Mouse (Mus musculus) CH12.LX (cell line): ENCODE measurements around the gene Ankib1. TPM values are rescaled to one million over a fixed set of nuclear protein-coding genes. Genes with fewer than 3 reads are reported as not detected.

Experiments
- DNase-seq: peaks from one replicate; pipeline ENCODE4 v3.0.0-alpha.2; 2013; ENCODE audit errors: extremely low read depth
- H3K27ac ChIP-seq: 2 replicates; pipeline ENCODE4 v1.5.1; 2012; ENCODE audit warnings: low read depth, mild to moderate bottlenecking, control low read depth, moderate library complexity; ENCODE audit not compliant: insufficient read depth
- H3K27me3 ChIP-seq: replicated peaks from 2 replicates; pipeline ENCODE3; 2012; ENCODE audit warnings: inconsistent platforms
- H3K36me3 ChIP-seq, 2 experiments: replicated peaks in 1 of 2; 2 replicates each; pipeline versions ENCODE3 to v1.6.1; 2012; ENCODE audit warnings: inconsistent platforms in 1 of 2, low read length in 1 of 2, mild to moderate bottlenecking in 1 of 2, mixed read lengths in 1 of 2, moderate library complexity in 1 of 2; ENCODE audit not compliant: control insufficient read depth in 1 of 2, insufficient read depth in 1 of 2
- H3K4me1 ChIP-seq, 2 experiments: 2 replicates each; pipeline ENCODE4 v1.6.1; 2012; ENCODE audit warnings: inconsistent platforms in 1 of 2, moderate library complexity in 1 of 2; ENCODE audit not compliant: insufficient read depth in 2 of 2, control insufficient read depth in 1 of 2
- H3K4me2 ChIP-seq: 2 replicates; pipeline ENCODE4 v1.6.1; 2012; ENCODE audit warnings: low read depth, mild to moderate bottlenecking, control low read depth; ENCODE audit not compliant: poor library complexity, insufficient read depth, severe bottlenecking
- H3K4me3 ChIP-seq, 3 experiments: fragments of 150-350 bp in 1 of 3; sonication (generic) in 1 of 3; replicated peaks in 1 of 3; 2 replicates each; pipeline versions ENCODE3 to v1.5.1; 2011 to 2012; ENCODE audit warnings: low read depth in 2 of 3, low read length in 2 of 3, mild to moderate bottlenecking in 2 of 3, moderate library complexity in 2 of 3, control low read depth in 1 of 3, improper control_type of control experiment in 1 of 3, inconsistent platforms in 1 of 3, mixed read lengths in 1 of 3; ENCODE audit not compliant: poor library complexity in 1 of 3
- H3K79me2 ChIP-seq: replicated peaks from 2 replicates; pipeline ENCODE4 v1.6.1; 2012; ENCODE audit warnings: mild to moderate bottlenecking, moderate library complexity; ENCODE audit not compliant: control insufficient read depth, poor library complexity, insufficient read depth, severe bottlenecking; ENCODE audit errors: extremely low read depth
- H3K9ac ChIP-seq: 2 replicates; pipeline ENCODE4 v1.6.1; 2012; ENCODE audit warnings: low read depth, mild to moderate bottlenecking, control low read depth, moderate library complexity; ENCODE audit not compliant: insufficient read depth
- H3K9me3 ChIP-seq: replicated peaks from 2 replicates; pipeline ENCODE3; 2012; ENCODE audit warnings: low read length, inconsistent platforms, mixed read lengths
- BHLHE40 ChIP-seq: IDR thresholded peaks from 2 replicates; pipeline ENCODE4 v1.6.1; 2011; ENCODE audit warnings: mild to moderate bottlenecking, low read depth, low read length, improper control_type of control experiment
- CHD1 ChIP-seq: IDR thresholded peaks from 2 replicates; pipeline ENCODE4 v1.6.1; 2012; ENCODE audit warnings: low read depth, low read length, improper control_type of control experiment, inconsistent platforms
- CHD2 ChIP-seq: IDR thresholded peaks from 2 replicates; pipeline ENCODE4 v1.6.1; 2011; ENCODE audit warnings: low read length, improper control_type of control experiment
- E2F4 ChIP-seq: IDR thresholded peaks from 2 replicates; pipeline ENCODE4 v1.6.1; 2011; ENCODE audit warnings: low read depth, low read length, improper control_type of control experiment; ENCODE audit not compliant: insufficient replicate concordance
- ELF1 ChIP-seq: IDR thresholded peaks from 2 replicates; pipeline ENCODE4 v1.6.1; 2014; ENCODE audit warnings: low read depth, mild to moderate bottlenecking, inconsistent platforms, low read length, improper control_type of control experiment
- EP300 ChIP-seq: IDR thresholded peaks from 2 replicates; pipeline ENCODE4 v1.6.1; 2011; ENCODE audit warnings: low read length, improper control_type of control experiment
- ETS1 ChIP-seq: conservative IDR thresholded peaks from 2 replicates; pipeline ENCODE4 v1.6.1; 2012; ENCODE audit warnings: low read depth, mild to moderate bottlenecking, inconsistent platforms, low read length, improper control_type of control experiment, moderate library complexity
- GABPA ChIP-seq: IDR thresholded peaks from 2 replicates; pipeline ENCODE4 v1.6.1; 2012; ENCODE audit warnings: low read depth, low read length, improper control_type of control experiment, inconsistent platforms; ENCODE audit not compliant: insufficient replicate concordance
- HCFC1 ChIP-seq: IDR thresholded peaks from 2 replicates; pipeline ENCODE4 v1.6.1; 2012; ENCODE audit warnings: low read depth, mild to moderate bottlenecking, inconsistent platforms, low read length, improper control_type of control experiment
- IRF4 ChIP-seq: IDR thresholded peaks from 2 replicates; pipeline ENCODE4 v1.6.1; 2014; ENCODE audit warnings: low read depth, mild to moderate bottlenecking, inconsistent platforms, low read length, improper control_type of control experiment
- JUND ChIP-seq: conservative IDR thresholded peaks from 2 replicates; pipeline ENCODE4 v1.6.1; 2011; ENCODE audit warnings: low read depth, low read length, improper control_type of control experiment
- KAT2A ChIP-seq: IDR thresholded peaks from 2 replicates; pipeline ENCODE4 v1.6.1; 2012; ENCODE audit warnings: low read length, improper control_type of control experiment, inconsistent platforms; ENCODE audit not compliant: insufficient replicate concordance
- MAFK ChIP-seq: IDR thresholded peaks from 2 replicates; pipeline ENCODE4 v1.6.1; 2011; ENCODE audit warnings: low read length, improper control_type of control experiment; ENCODE audit not compliant: insufficient replicate concordance
- MAX ChIP-seq: IDR thresholded peaks from 2 replicates; pipeline ENCODE4 v1.6.1; 2011; ENCODE audit warnings: low read length, improper control_type of control experiment
- MAZ ChIP-seq: IDR thresholded peaks from 2 replicates; pipeline ENCODE4 v1.6.1; 2012; ENCODE audit warnings: low read depth, mild to moderate bottlenecking, inconsistent platforms, low read length, improper control_type of control experiment, moderate library complexity
- MEF2A ChIP-seq: IDR thresholded peaks from 2 replicates; pipeline ENCODE4 v1.6.1; 2014; ENCODE audit warnings: low read depth, mild to moderate bottlenecking, inconsistent platforms, low read length, improper control_type of control experiment, borderline replicate concordance
- MXI1 ChIP-seq: IDR thresholded peaks from 2 replicates; pipeline ENCODE4 v1.6.1; 2011; ENCODE audit warnings: mild to moderate bottlenecking, low read depth, low read length, improper control_type of control experiment
- MYC ChIP-seq: IDR thresholded peaks from 2 replicates; pipeline ENCODE4 v1.6.1; 2011; ENCODE audit warnings: low read depth, mild to moderate bottlenecking, improper control_type of control experiment, low read length
- NELFE ChIP-seq: IDR thresholded peaks from 2 replicates; pipeline ENCODE4 v1.6.1; 2011; ENCODE audit warnings: low read depth, low read length, improper control_type of control experiment
- NRF1 ChIP-seq: IDR thresholded peaks from 2 replicates; pipeline ENCODE4 v1.6.1; 2014; ENCODE audit warnings: low read depth, mild to moderate bottlenecking, inconsistent platforms, low read length, improper control_type of control experiment, moderate library complexity
- PAX5 ChIP-seq: IDR thresholded peaks from 2 replicates; pipeline ENCODE4 v1.6.1; 2012; ENCODE audit warnings: low read length, inconsistent platforms, mixed read lengths
- POLR2A ChIP-seq: IDR thresholded peaks from 2 replicates; pipeline ENCODE4 v1.6.1; 2011; ENCODE audit warnings: low read depth, mild to moderate bottlenecking, improper control_type of control experiment, low read length
- POLR2AphosphoS2 ChIP-seq: IDR thresholded peaks from 2 replicates; pipeline ENCODE4 v1.6.1; 2011; ENCODE audit warnings: low read depth, low read length, improper control_type of control experiment
- RAD21 ChIP-seq: IDR thresholded peaks from 2 replicates; pipeline ENCODE4 v1.6.1; 2011; ENCODE audit warnings: low read depth, mild to moderate bottlenecking, low read length, improper control_type of control experiment, moderate library complexity
- RCOR1 ChIP-seq: conservative IDR thresholded peaks from 2 replicates; pipeline ENCODE4 v1.6.1; 2012; ENCODE audit warnings: low read depth, mild to moderate bottlenecking, inconsistent platforms, low read length, improper control_type of control experiment
- SIN3A ChIP-seq: IDR thresholded peaks from 2 replicates; pipeline ENCODE4 v1.6.1; 2012; ENCODE audit warnings: low read length, improper control_type of control experiment, inconsistent platforms
- SMC3 ChIP-seq: IDR thresholded peaks from 2 replicates; pipeline ENCODE4 v1.6.1; 2011; ENCODE audit warnings: low read depth, low read length, improper control_type of control experiment
- TBP ChIP-seq: conservative IDR thresholded peaks from 2 replicates; pipeline ENCODE4 v1.6.1; 2011; ENCODE audit warnings: low read depth, low read length, improper control_type of control experiment
- TCF12 ChIP-seq: IDR thresholded peaks from 2 replicates; pipeline ENCODE4 v1.6.1; 2014; ENCODE audit warnings: low read depth, mild to moderate bottlenecking, inconsistent platforms, low read length, improper control_type of control experiment
- UBTF ChIP-seq: IDR thresholded peaks from 2 replicates; pipeline ENCODE4 v1.6.1; 2012; ENCODE audit warnings: low read depth, mild to moderate bottlenecking, inconsistent platforms, low read length, improper control_type of control experiment, moderate library complexity
- USF1 ChIP-seq: IDR thresholded peaks from 2 replicates; pipeline ENCODE4 v1.6.1; 2014; ENCODE audit warnings: low read depth, mild to moderate bottlenecking, inconsistent platforms, low read length, improper control_type of control experiment
- USF2 ChIP-seq: conservative IDR thresholded peaks from 2 replicates; pipeline ENCODE4 v1.6.1; 2011; ENCODE audit warnings: low read depth, low read length, improper control_type of control experiment
- ZC3H11A ChIP-seq: IDR thresholded peaks from 2 replicates; pipeline ENCODE4 v1.6.1; 2012; ENCODE audit warnings: low read depth, mild to moderate bottlenecking, inconsistent platforms, low read length, improper control_type of control experiment
- ZKSCAN1 ChIP-seq: IDR thresholded peaks from 2 replicates; pipeline ENCODE4 v1.6.1; 2012; ENCODE audit warnings: low read depth, inconsistent platforms, low read length, improper control_type of control experiment, borderline replicate concordance
- ZMIZ1 ChIP-seq: IDR thresholded peaks from 2 replicates; pipeline ENCODE4 v1.6.1; 2012; ENCODE audit warnings: low read depth, mild to moderate bottlenecking, inconsistent platforms, low read length, improper control_type of control experiment
- ZNF384 ChIP-seq: IDR thresholded peaks from 2 replicates; pipeline ENCODE4 v1.6.1; 2012; ENCODE audit warnings: low read depth, low read length, improper control_type of control experiment, inconsistent platforms
- dilution Hi-C: fragments of 300-500 bp; cut with MboI; formaldehyde crosslinking; loops from 2 replicates; pipeline ENCODE4 v1.14.3; 2020; ENCODE audit warnings: low sequenced_read_pairs; ENCODE audit not compliant: extremely low pct_unique_long_range_greater_than_20kb, extremely low pct_ligation_motif_present
- in situ Hi-C: fragments of 300-500 bp; cut with MboI; formaldehyde crosslinking; loops from 3 replicates; pipeline ENCODE4 v1.14.3; 2019; ENCODE audit warnings: low sequenced_read_pairs, low pct_ligation_motif_present, low pct_unique_long_range_greater_than_20kb, mixed read lengths
- polyA plus RNA-seq: library from polyadenylated mRNA; unstranded; fragments of >175 nt; gene quantifications from 2 replicates; pipeline ENCODE4 v1.2.1, GENCODE M21; 2012; ENCODE audit warnings: low read depth; ENCODE audit not compliant: insufficient read length
- total RNA-seq, 2 experiments: library from RNA; depleted of rRNA; stranded (reverse); fragments of 300-350 nt in 1 of 2; fragments of >200 nt in 1 of 2; gene quantifications; 2 replicates each; pipeline ENCODE4 v1.2.3; 2012 to 2014

Ankib1 gene
- total RNA-seq (2012; rRNA removed), result 13.7 and 16.2 TPM in 2 replicates
- 19.3 and 21.2 TPM in 2 replicates for total RNA-seq (2014; rRNA removed)
- 15.8 and 16.6 TPM in 2 replicates for polyA plus RNA-seq

- Histone ChIP-seq H3K27me3 (no peaks in the 10 kb centered on the region), H3K4me1 (peaks cover 2 to 41% of the 10 kb centered on the region in 2 experiments; a peak in 3 of 4 replicates), H3K9ac (peak within 1 kb of the TSS; percentile 42), H3K4me2 (peak within 1 kb of the TSS; percentile 100), H3K4me3 (peak within 1 kb of the TSS; percentile 73 to 94 (median 85)), H3K27ac (peak within 1 kb of the TSS; percentile 41), H3K79me2 (peaks cover 43% of the 10 kb centered on the region), H3K9me3 (no peaks in the 10 kb centered on the region), H3K36me3 (peaks cover 0 to 4% of the 10 kb centered on the region in 2 experiments)
- peak; percentile 76 for DNase-seq
- dilution Hi-C loops (no loop called here), in situ Hi-C loops (loop anchor here (10.0 kb wide), 1 partner anchor 158 kb away; no protein-coding TSS in a partner anchor)
- TF ChIP-seq CHD1 (no peak; the same call in 1 of the 2 replicates), MEF2A (peak; percentile 17; the same call in 1 of the 2 replicates), ETS1 (no peak), ZKSCAN1 (no peak), MYC (peak; percentile 55), JUND (no peak), MXI1 (peak; percentile 75; the same call in 1 of the 2 replicates), TCF12 (peak; percentile 73), SMC3 (no peak), NELFE (peak; percentile 76; the same call in 1 of the 2 replicates), MAFK (no peak), HCFC1 (peak; percentile 89), GABPA (no peak; the same call in 1 of the 2 replicates), ZNF384 (no peak), E2F4 (no peak), POLR2A (peak; percentile 87; the same call in 1 of the 2 replicates), POLR2AphosphoS2 (0 out of 2 replicates have a peak, but pooled peaks have one; percentile 46), IRF4 (peak; percentile 20; the same call in 1 of the 2 replicates), ZMIZ1 (no peak; the same call in none of the 2 replicates), BHLHE40 (peak; percentile 70), USF2 (no peak), KAT2A (peak; percentile 88; the same call in 1 of the 2 replicates), CHD2 (peak; percentile 94), EP300 (no peak), TBP (0 out of 2 replicates have a peak, but pooled peaks have one; percentile 25), NRF1 (peak; percentile 74), MAX (peak; percentile 60; the same call in 1 of the 2 replicates), ELF1 (peak; percentile 88), UBTF (0 out of 2 replicates have a peak, but pooled peaks have one; percentile 77), USF1 (no peak), MAZ (no peak), PAX5 (no peak), SIN3A (peak; percentile 93), RCOR1 (no peak), ZC3H11A (no peak), RAD21 (no peak)
Measured at GRCm38 (mm10) chr5:3802433-3803291, at the start of gene Ankib1, which contains the start of gene Krit1. TSS of gene Ankib1 (minus strand) at chr5:3802925. TSS of gene Krit1 (plus strand) at chr5:3803184.
